Mouse (Mus musculus): Measurements from ENCODE around the gene Nkain2. TPM values are rescaled to one million over a fixed set of nuclear protein-coding genes. Genes with fewer than 3 reads are reported as not detected.

The Nkain2 gene
- polyA plus RNA-seq, 1 experiment = not detected

- Histone ChIP-seq H3K4me3 (ENCODE audit: low read depth, low read length) (no peak overlapping the region), H3K4me1 (ENCODE audit: control insufficient read depth, insufficient read depth, low read length) (no peaks in the 10 kb centered on the region), H3K9me3 (replicated peaks; ENCODE audit: control insufficient read depth, insufficient read depth, low read length, poor library complexity, severe bottlenecking) (peaks cover 7% of the 10 kb centered on the region; the same call in 1 of the 2 replicates), H3K27ac (ENCODE audit: insufficient read depth, low read length) (no peak overlapping the region), H3K9ac (ENCODE audit: low read depth, poor library complexity, severe bottlenecking) (no peak overlapping the region), H3K27me3 (ENCODE audit: control insufficient read depth, insufficient read depth, low read length, poor library complexity, severe bottlenecking) (no peaks in the 10 kb centered on the region), H3K36me3 (ENCODE audit: control insufficient read depth, insufficient read depth, low read length, poor library complexity, severe bottlenecking) (no peaks in the 10 kb centered on the region)
- TF ChIP-seq CTCF (IDR thresholded peaks at IDR 0.05; ENCODE audit: low read depth, low read length) = no peak
- TF ChIP-seq POLR2A (IDR thresholded peaks at IDR 0.05; ENCODE audit: insufficient read depth, low read length) = no peak
- no peak for TF ChIP-seq EP300 (IDR thresholded peaks at IDR 0.05; ENCODE audit: insufficient read depth, low read depth, low read length)
Measured at GRCm38 (mm10) chr10:32182951-32183350, 707.3 kb downstream of the Nkain2 start.

- TF ChIP-seq EP300 (IDR thresholded peaks at IDR 0.05; ENCODE audit: insufficient read depth, low read depth, low read length) (no peak), CTCF (IDR thresholded peaks at IDR 0.05; ENCODE audit: low read depth, low read length) (no peak), POLR2A (IDR thresholded peaks at IDR 0.05; ENCODE audit: insufficient read depth, low read length) (no peak)
- Histone ChIP-seq H3K9ac (ENCODE audit: low read depth, poor library complexity, severe bottlenecking) (no peak overlapping the region), H3K4me1 (ENCODE audit: control insufficient read depth, insufficient read depth, low read length) (no peaks in the 10 kb centered on the region), H3K27me3 (ENCODE audit: control insufficient read depth, insufficient read depth, low read length, poor library complexity, severe bottlenecking) (no peaks in the 10 kb centered on the region), H3K9me3 (replicated peaks; ENCODE audit: control insufficient read depth, insufficient read depth, low read length, poor library complexity, severe bottlenecking) (no peaks in the 10 kb centered on the region), H3K4me3 (ENCODE audit: low read depth, low read length) (no peak overlapping the region), H3K36me3 (ENCODE audit: control insufficient read depth, insufficient read depth, low read length, poor library complexity, severe bottlenecking) (no peaks in the 10 kb centered on the region), H3K27ac (ENCODE audit: insufficient read depth, low read length) (no peak overlapping the region)
Measured at GRCm38 (mm10) chr10:32091354-32091753, 798.9 kb downstream of the Nkain2 start.

GRCm38 (mm10) chr10:32060396-32060795, 829.9 kb downstream of the Nkain2 start:
- no peak overlapping the region for H3K27ac ChIP-seq (ENCODE audit: insufficient read depth, low read length)
- TF ChIP-seq EP300 (IDR thresholded peaks at IDR 0.05; ENCODE audit: insufficient read depth, low read depth, low read length) (no peak), CTCF (IDR thresholded peaks at IDR 0.05; ENCODE audit: low read depth, low read length) (no peak), POLR2A (IDR thresholded peaks at IDR 0.05; ENCODE audit: insufficient read depth, low read length) (no peak)

GRCm38 (mm10) chr10:32058251-32058650, 832.0 kb downstream of the Nkain2 start:
- Histone ChIP-seq H3K4me1 (ENCODE audit: control insufficient read depth, insufficient read depth, low read length) (no peaks in the 10 kb centered on the region), H3K27ac (ENCODE audit: insufficient read depth, low read length) (no peak overlapping the region), H3K9ac (ENCODE audit: low read depth, poor library complexity, severe bottlenecking) (no peak overlapping the region), H3K36me3 (ENCODE audit: control insufficient read depth, insufficient read depth, low read length, poor library complexity, severe bottlenecking) (no peaks in the 10 kb centered on the region), H3K27me3 (ENCODE audit: control insufficient read depth, insufficient read depth, low read length, poor library complexity, severe bottlenecking) (no peaks in the 10 kb centered on the region; the same call in 1 of the 2 replicates), H3K4me3 (ENCODE audit: low read depth, low read length) (no peak overlapping the region), H3K9me3 (replicated peaks; ENCODE audit: control insufficient read depth, insufficient read depth, low read length, poor library complexity, severe bottlenecking) (no peaks in the 10 kb centered on the region)
- TF ChIP-seq EP300 (IDR thresholded peaks at IDR 0.05; ENCODE audit: insufficient read depth, low read depth, low read length) = no peak
- no peak for TF ChIP-seq CTCF (IDR thresholded peaks at IDR 0.05; ENCODE audit: low read depth, low read length)
- TF ChIP-seq POLR2A (IDR thresholded peaks at IDR 0.05; ENCODE audit: insufficient read depth, low read length) = no peak

More at GRCm38 (mm10) chr10:32060396-32060795, 829.9 kb downstream of the Nkain2 start:
- no peaks in the 10 kb centered on the region for H3K36me3 ChIP-seq (ENCODE audit: control insufficient read depth, insufficient read depth, low read length, poor library complexity, severe bottlenecking)
- no peaks in the 10 kb centered on the region for H3K9me3 ChIP-seq (replicated peaks; ENCODE audit: control insufficient read depth, insufficient read depth, low read length, poor library complexity, severe bottlenecking)
- H3K9ac ChIP-seq (ENCODE audit: low read depth, poor library complexity, severe bottlenecking) = no peak overlapping the region
- H3K4me3 ChIP-seq (ENCODE audit: low read depth, low read length) = no peak overlapping the region
- no peaks in the 10 kb centered on the region for H3K4me1 ChIP-seq (ENCODE audit: control insufficient read depth, insufficient read depth, low read length)
- no peaks in the 10 kb centered on the region; the same call in 1 of the 2 replicates for H3K27me3 ChIP-seq (ENCODE audit: control insufficient read depth, insufficient read depth, low read length, poor library complexity, severe bottlenecking)

- H3K4me1 ChIP-seq (ENCODE audit: control insufficient read depth, insufficient read depth, low read length) = no peaks in the 10 kb centered on the region
- no peak overlapping the region for H3K4me3 ChIP-seq (ENCODE audit: low read depth, low read length)
- H3K9me3 ChIP-seq (replicated peaks; ENCODE audit: control insufficient read depth, insufficient read depth, low read length, poor library complexity, severe bottlenecking) = no peaks in the 10 kb centered on the region
- no peak overlapping the region for H3K27ac ChIP-seq (ENCODE audit: insufficient read depth, low read length)
- no peaks in the 10 kb centered on the region for H3K27me3 ChIP-seq (ENCODE audit: control insufficient read depth, insufficient read depth, low read length, poor library complexity, severe bottlenecking)
- no peaks in the 10 kb centered on the region for H3K36me3 ChIP-seq (ENCODE audit: control insufficient read depth, insufficient read depth, low read length, poor library complexity, severe bottlenecking)
- TF ChIP-seq CTCF (IDR thresholded peaks at IDR 0.05; ENCODE audit: low read depth, low read length) = no peak
- no peak for TF ChIP-seq EP300 (IDR thresholded peaks at IDR 0.05; ENCODE audit: insufficient read depth, low read depth, low read length)
- no peak for TF ChIP-seq POLR2A (IDR thresholded peaks at IDR 0.05; ENCODE audit: insufficient read depth, low read length)
- H3K9ac ChIP-seq (ENCODE audit: low read depth, poor library complexity, severe bottlenecking) = no peak overlapping the region
Measured at GRCm38 (mm10) chr10:32052546-32053295, 837.5 kb downstream of the Nkain2 start.

GRCm38 (mm10) chr10:32052045-32052444, 838.2 kb downstream of the Nkain2 start:
- H3K36me3 ChIP-seq (ENCODE audit: control insufficient read depth, insufficient read depth, low read length, poor library complexity, severe bottlenecking) = no peaks in the 10 kb centered on the region
- H3K27me3 ChIP-seq (ENCODE audit: control insufficient read depth, insufficient read depth, low read length, poor library complexity, severe bottlenecking) = no peaks in the 10 kb centered on the region
- no peak overlapping the region for H3K9ac ChIP-seq (ENCODE audit: low read depth, poor library complexity, severe bottlenecking)
- no peak overlapping the region for H3K27ac ChIP-seq (ENCODE audit: insufficient read depth, low read length)
- H3K9me3 ChIP-seq (replicated peaks; ENCODE audit: control insufficient read depth, insufficient read depth, low read length, poor library complexity, severe bottlenecking) = no peaks in the 10 kb centered on the region
- TF ChIP-seq EP300 (IDR thresholded peaks at IDR 0.05; ENCODE audit: insufficient read depth, low read depth, low read length) = no peak
- TF ChIP-seq CTCF (IDR thresholded peaks at IDR 0.05; ENCODE audit: low read depth, low read length) = no peak
- TF ChIP-seq POLR2A (IDR thresholded peaks at IDR 0.05; ENCODE audit: insufficient read depth, low read length) = no peak
- no peak overlapping the region for H3K4me3 ChIP-seq (ENCODE audit: low read depth, low read length)
- no peaks in the 10 kb centered on the region for H3K4me1 ChIP-seq (ENCODE audit: control insufficient read depth, insufficient read depth, low read length)
